Mouse (Mus musculus) spleen, adult 12 weeks (tissue): ENCODE data around the gene Olfr129.

Experiments
- DNase-seq: peaks from one replicate; pipeline ENCODE4 v3.0.0; 2022; ENCODE audit warnings: low spot score

Gene Olfr129

GRCm38 (mm10) chr17:38059979-38060378 lies at the start of gene Olfr129:
Gene Olfr129 (minus strand): TSS chr17:38060079.
- no peak for DNase-seq

- no peak for DNase-seq
These were observed 28.7 kb upstream of the Olfr129 start, which contains the start of gene Olfr131 for GRCm38 (mm10) chr17:38088593-38088992. Gene Olfr131 (minus strand): TSS chr17:38088693.

- no peak for DNase-seq
These were observed 22.5 kb upstream of the Olfr129 start for GRCm38 (mm10) chr17:38082364-38082763.

GRCm38 (mm10) chr17:38063621-38064020 lies 3.7 kb upstream of the Olfr129 start, which contains the start of gene Olfr130:
Gene Olfr130 (plus strand): TSS chr17:38063921.
- no peak for DNase-seq

DNA sequence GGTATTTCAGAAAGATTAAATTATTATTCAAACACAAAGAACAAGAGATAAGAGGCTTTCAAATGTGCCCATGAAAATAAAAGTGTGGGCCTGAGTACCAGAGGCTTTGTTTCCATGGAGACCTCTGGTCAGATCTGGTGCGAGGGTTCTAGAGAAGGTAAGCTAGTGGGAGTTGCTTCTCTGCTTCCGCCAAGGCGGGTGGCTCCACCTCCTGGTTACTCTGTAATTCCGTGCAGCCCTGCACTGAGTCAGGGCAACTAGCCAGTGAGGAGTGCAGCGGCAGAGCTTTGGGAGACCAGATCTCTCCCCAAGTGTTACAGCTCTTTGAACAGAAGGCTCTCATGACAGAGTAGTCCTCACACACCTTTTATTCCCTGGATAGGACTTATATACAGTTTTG lies 33.6 kb downstream of the Olfr129 start:
- DNase-seq: no peak

DNA sequence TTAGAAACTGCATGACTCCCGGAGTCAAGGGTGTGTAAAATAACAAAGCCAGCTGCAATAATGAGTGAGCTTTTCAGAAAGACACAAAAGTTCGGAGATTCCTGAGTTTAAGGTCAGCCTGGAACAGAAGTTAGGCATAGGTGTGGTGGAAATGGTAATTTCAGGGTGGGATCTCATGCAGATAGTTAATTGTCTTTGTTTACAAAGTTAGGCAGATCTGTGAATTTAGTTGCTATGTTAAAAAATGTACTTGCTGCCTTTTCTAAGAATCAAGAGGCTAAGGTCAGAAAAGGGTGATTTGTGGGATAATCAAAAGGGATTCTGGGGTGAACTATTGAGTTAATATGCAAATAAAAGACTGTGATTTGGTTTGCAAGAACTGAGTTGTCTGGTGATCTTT lies 43.5 kb downstream of the Olfr129 start:
- no peak for DNase-seq

- DNase-seq: no peak
These were observed 54.9 kb downstream of the Olfr129 start for GRCm38 (mm10) chr17:38004996-38005395.
